Mouse (Mus musculus) forebrain, embryonic 12.5 days (tissue): ENCODE measurements around the gene Maneal. TPM values are rescaled to one million over a fixed set of nuclear protein-coding genes. Genes with fewer than 3 reads are reported as not detected.
A peak's percentile ranks its signal among the peaks of the same experiment; 100 is the strongest.

Experiments used
- ATAC-seq: fragments of 200-750 bp; cut with Nextera tagmentation; 2 replicates; pipeline ENCODE4 v1.8.0; 2017; ENCODE audit warnings: moderate TSS enrichment; ENCODE audit not compliant: low FRiP score
- H3K27ac ChIP-seq: fragments of 300-500 bp; sonication (generic); 2 replicates; pipeline ENCODE4 v1.5.1; 2016; ENCODE audit warnings: mild to moderate bottlenecking
- H3K27me3 ChIP-seq: fragments of 300-500 bp; sonication (generic); 2 replicates; pipeline ENCODE4 v1.6.1; 2016; ENCODE audit warnings: mild to moderate bottlenecking
- H3K36me3 ChIP-seq: fragments of 300-500 bp; sonication (generic); replicated peaks from 2 replicates; pipeline ENCODE4 v1.6.1; 2016; ENCODE audit warnings: mild to moderate bottlenecking
- H3K4me1 ChIP-seq: fragments of 300-500 bp; sonication (generic); 2 replicates; pipeline ENCODE4 v1.6.1; 2016
- H3K4me2 ChIP-seq: fragments of 300-500 bp; sonication (generic); 2 replicates; pipeline ENCODE4 v1.6.1; 2016; ENCODE audit warnings: mild to moderate bottlenecking, moderate library complexity
- H3K4me3 ChIP-seq: fragments of 300-500 bp; sonication (generic); replicated peaks from 2 replicates; pipeline ENCODE4 v1.5.1; 2016; ENCODE audit warnings: mild to moderate bottlenecking
- H3K9ac ChIP-seq: fragments of 300-500 bp; sonication (generic); 2 replicates; pipeline ENCODE4 v1.6.1; 2016; ENCODE audit warnings: mild to moderate bottlenecking
- H3K9me3 ChIP-seq: fragments of 300-500 bp; sonication (generic); 2 replicates; pipeline ENCODE4 v1.6.1; 2016
- WGBS: fragments of 180-500 bp; shearing (Covaris S2); methylation state at CpG from one replicate; pipeline ENCODE4 v1.1.7; 2016; 5-methylcytosine and 5-hydroxymethylcytosine counted together
- polyA plus RNA-seq: library from polyadenylated mRNA; unstranded; fragments of >200 nt; fragmentation: Nextera tagmentation; extraction: Ambion mirVana; gene quantifications from 2 replicates; pipeline ENCODE4 v1.2.1, GENCODE M21; 2016

Gene Maneal
- polyA plus RNA-seq, 1 experiment from 2014 or later, result 9.7 TPM

GRCm38 (mm10) chr4:124881341-124881908 is 19.5 kb upstream of the Maneal start:
- H3K4me2 ChIP-seq, result peak overlapping the region; percentile 84
- H3K27me3 ChIP-seq, result peaks cover 74% of the 10 kb centered on the region
- WGBS, result under 1% methylated on average over 37 of the region's 37 CpGs
- peak; percentile 98 for ATAC-seq
- H3K36me3 ChIP-seq, result no peaks in the 10 kb centered on the region
- H3K9ac ChIP-seq, result peak overlapping the region; percentile 50
- H3K4me3 ChIP-seq, result peak overlapping the region; percentile 50
- peaks cover 31% of the 10 kb centered on the region for H3K4me1 ChIP-seq
- 0 out of 2 replicates have a peak overlapping the region, but pooled peaks have one; percentile 50 for H3K27ac ChIP-seq
- H3K9me3 ChIP-seq, result no peaks in the 10 kb centered on the region

GRCm38 (mm10) chr4:124880599-124880998 is 18.6 kb upstream of the Maneal start, which contains the start of gene Epha10:
Gene Epha10, plus strand, starts transcription at chr4:124880899.
- WGBS, result 5% methylated on average over 11 of the region's 11 CpGs

GRCm38 (mm10) chr4:124872719-124873118 is 10.7 kb upstream of the Maneal start:
- Histone ChIP-seq H3K4me2 (no peak overlapping the region), H3K27me3 (0 out of 2 replicates have a peak, but pooled peaks cover 4% of the 10 kb centered on the region), H3K36me3 (no peaks in the 10 kb centered on the region), H3K9ac (no peak overlapping the region), H3K4me1 (no peaks in the 10 kb centered on the region), H3K4me3 (no peak overlapping the region), H3K9me3 (peaks cover 4% of the 10 kb centered on the region; the same call in 1 of the 2 replicates), H3K27ac (no peak overlapping the region)
- WGBS, result 91% methylated on average over 1 of the region's 1 CpGs
- no peak for ATAC-seq

More at GRCm38 (mm10) chr4:124880599-124880998, 18.6 kb upstream of the Maneal start, which contains the start of gene Epha10:
- Histone ChIP-seq H3K4me2 (peak within 1 kb of the TSS; percentile 84), H3K9ac (peak within 1 kb of the TSS; percentile 50), H3K9me3 (no peaks in the 10 kb centered on the region), H3K36me3 (no peaks in the 10 kb centered on the region), H3K4me3 (peak within 1 kb of the TSS; percentile 50), H3K4me1 (peaks cover 31% of the 10 kb centered on the region), H3K27ac (0 out of 2 replicates have a peak within 1 kb of the TSS, but pooled peaks have one; percentile 50), H3K27me3 (peaks cover 66% of the 10 kb centered on the region)
- no peak for ATAC-seq

- Histone ChIP-seq H3K27me3 (0 out of 2 replicates have a peak, but pooled peaks cover 8% of the 10 kb centered on the region), H3K9me3 (no peaks in the 10 kb centered on the region), H3K36me3 (peaks cover 34% of the 10 kb centered on the region), H3K9ac (no peak overlapping the region), H3K27ac (no peak overlapping the region), H3K4me2 (peak overlapping the region; percentile 80), H3K4me3 (peak overlapping the region; percentile 75; the same call in 1 of the 2 replicates), H3K4me1 (peaks cover 25% of the 10 kb centered on the region)
- ATAC-seq, result no peak
- 17% methylated on average over 7 of the region's 7 CpGs for WGBS
These were observed 1.5 kb downstream of the Maneal start for GRCm38 (mm10) chr4:124860446-124860845.

GRCm38 (mm10) chr4:124858370-124858769 is 3.6 kb downstream of the Maneal start:
- peaks cover 49% of the 10 kb centered on the region for H3K36me3 ChIP-seq
- H3K4me3 ChIP-seq, result no peak overlapping the region
- 0 out of 2 replicates have a peak, but pooled peaks cover 8% of the 10 kb centered on the region for H3K27me3 ChIP-seq
- no peaks in the 10 kb centered on the region for H3K9me3 ChIP-seq
- ATAC-seq, result no peak
- H3K9ac ChIP-seq, result no peak overlapping the region
- H3K4me2 ChIP-seq, result no peak overlapping the region
- peaks cover 26% of the 10 kb centered on the region for H3K4me1 ChIP-seq
- no peak overlapping the region for H3K27ac ChIP-seq
- 90% methylated on average over 5 of the region's 5 CpGs for WGBS

GRCm38 (mm10) chr4:124856294-124856693 is 5.7 kb downstream of the Maneal start:
- no peaks in the 10 kb centered on the region for H3K9me3 ChIP-seq
- no peak overlapping the region for H3K27ac ChIP-seq
- H3K27me3 ChIP-seq, result 0 out of 2 replicates have a peak, but pooled peaks cover 8% of the 10 kb centered on the region
- H3K4me3 ChIP-seq, result no peak overlapping the region
- H3K36me3 ChIP-seq, result peaks cover 55% of the 10 kb centered on the region
- H3K4me2 ChIP-seq, result no peak overlapping the region
- ATAC-seq, result no peak
- 97% methylated on average over 8 of the region's 8 CpGs for WGBS
- H3K4me1 ChIP-seq, result peaks cover 35% of the 10 kb centered on the region
- no peak overlapping the region for H3K9ac ChIP-seq

- peak; percentile 30; the same call in 1 of the 2 replicates for ATAC-seq
- Histone ChIP-seq H3K4me2 (peak within 1 kb of the TSS; percentile 93), H3K27ac (peak within 1 kb of the TSS; percentile 95), H3K36me3 (peaks cover 27% of the 10 kb centered on the region), H3K27me3 (no peaks in the 10 kb centered on the region), H3K4me1 (peaks cover 38% of the 10 kb centered on the region), H3K9ac (peak within 1 kb of the TSS; percentile 94), H3K9me3 (no peaks in the 10 kb centered on the region), H3K4me3 (peak within 1 kb of the TSS; percentile 100)
- under 1% methylated on average over 75 of the region's 75 CpGs for WGBS
These were observed 10.9 kb downstream of the Maneal start, which contains the start of gene 1110065P20Rik for GRCm38 (mm10) chr4:124850933-124851658. Gene 1110065P20Rik, minus strand, starts transcription at chr4:124851196.

- Histone ChIP-seq H3K27me3 (no peaks in the 10 kb centered on the region), H3K4me2 (peak within 1 kb of the TSS; percentile 93), H3K4me3 (peak within 1 kb of the TSS; percentile 100), H3K9me3 (no peaks in the 10 kb centered on the region), H3K36me3 (peaks cover 20% of the 10 kb centered on the region), H3K9ac (peak within 1 kb of the TSS; percentile 94), H3K4me1 (peaks cover 38% of the 10 kb centered on the region), H3K27ac (peak within 1 kb of the TSS; percentile 95)
- WGBS, result under 1% methylated on average over 73 of the region's 90 CpGs
- peak; percentile 93 for ATAC-seq
These were observed 11.6 kb downstream of the Maneal start, which contains the start of gene Yrdc for GRCm38 (mm10) chr4:124850261-124850913. Gene Yrdc, plus strand, starts transcription at chr4:124850679.

- ATAC-seq, result peak; percentile 15; the same call in 1 of the 2 replicates
- WGBS, result 2% methylated on average over 24 of the region's 24 CpGs
- Histone ChIP-seq H3K4me1 (peaks cover 38% of the 10 kb centered on the region), H3K9ac (peak overlapping the region; percentile 94), H3K36me3 (peaks cover 22% of the 10 kb centered on the region), H3K27me3 (no peaks in the 10 kb centered on the region), H3K9me3 (no peaks in the 10 kb centered on the region), H3K4me3 (peak overlapping the region; percentile 100), H3K4me2 (peak overlapping the region; percentile 93), H3K27ac (peak overlapping the region; percentile 95)
These were observed 12.2 kb downstream of the Maneal start for GRCm38 (mm10) chr4:124849631-124850260.

- no peak overlapping the region for H3K9ac ChIP-seq
- no peaks in the 10 kb centered on the region for H3K27me3 ChIP-seq
- no peak overlapping the region for H3K4me2 ChIP-seq
- 0 out of 2 replicates have a peak overlapping the region, but pooled peaks have one; percentile 6 for H3K27ac ChIP-seq
- H3K36me3 ChIP-seq, result peaks cover 22% of the 10 kb centered on the region
- H3K4me1 ChIP-seq, result peaks cover 31% of the 10 kb centered on the region
- H3K9me3 ChIP-seq, result no peaks in the 10 kb centered on the region
- 3% methylated on average over 8 of the region's 8 CpGs for WGBS
- ATAC-seq, result no peak
- H3K4me3 ChIP-seq, result no peak overlapping the region
These were observed 14.4 kb downstream of the Maneal start for GRCm38 (mm10) chr4:124847573-124847972.

GRCm38 (mm10) chr4:124843493-124843892 is 18.5 kb downstream of the Maneal start:
- Histone ChIP-seq H3K27me3 (no peaks in the 10 kb centered on the region), H3K36me3 (peaks cover 58% of the 10 kb centered on the region), H3K4me1 (peaks cover 10% of the 10 kb centered on the region; the same call in 1 of the 2 replicates), H3K4me3 (no peak overlapping the region), H3K9ac (no peak overlapping the region), H3K27ac (no peak overlapping the region), H3K4me2 (no peak overlapping the region), H3K9me3 (no peaks in the 10 kb centered on the region)
- ATAC-seq, result 0 out of 2 replicates have a peak, but pooled peaks have one; percentile 49
- WGBS, result 55% methylated on average over 11 of the region's 11 CpGs
